Mouse (Mus musculus) ovary, postnatal 10 days (tissue): ENCODE data around the gene Tmco1.

Experiments
- DNase-seq: peaks from one replicate; pipeline ENCODE4 v3.0.0; 2022; ENCODE audit warnings: low spot score

The Tmco1 gene

GRCm38 (mm10) chr1:167374942-167375341 lies 66.8 kb downstream of the Tmco1 start:
- no peak for DNase-seq

GRCm38 (mm10) chr1:167378019-167378418 lies 69.8 kb downstream of the Tmco1 start:
- no peak for DNase-seq

- no peak for DNase-seq
These were observed 71.6 kb downstream of the Tmco1 start for GRCm38 (mm10) chr1:167379751-167380150.

- DNase-seq, result no peak
These were observed 72.0 kb downstream of the Tmco1 start for GRCm38 (mm10) chr1:167380223-167380622.

- DNase-seq, result no peak
These were observed 73.2 kb downstream of the Tmco1 start for GRCm38 (mm10) chr1:167381050-167382015.

- no peak for DNase-seq
These were observed 74.1 kb downstream of the Tmco1 start for GRCm38 (mm10) chr1:167382316-167382715.

GRCm38 (mm10) chr1:167382763-167383162 lies 74.6 kb downstream of the Tmco1 start:
- no peak for DNase-seq

GRCm38 (mm10) chr1:167383178-167383577 lies 75.0 kb downstream of the Tmco1 start:
- DNase-seq, result no peak
